Mouse (Mus musculus) ES-Bruce4 (cell line): ENCODE results near the gene Taok3.

ENCODE experiments used
- CTCF ChIP-seq: IDR thresholded peaks from one replicate; pipeline ENCODE4 v1.8.1; 2011; ENCODE audit warnings: low read depth, low read length
- EP300 ChIP-seq: IDR thresholded peaks from 2 replicates; pipeline ENCODE4 v1.6.1; 2011; ENCODE audit warnings: low read depth, low read length; ENCODE audit not compliant: insufficient read depth
- POLR2A ChIP-seq: IDR thresholded peaks from one replicate; pipeline ENCODE4 v1.8.1; 2011; ENCODE audit warnings: low read length; ENCODE audit not compliant: insufficient read depth

DNA sequence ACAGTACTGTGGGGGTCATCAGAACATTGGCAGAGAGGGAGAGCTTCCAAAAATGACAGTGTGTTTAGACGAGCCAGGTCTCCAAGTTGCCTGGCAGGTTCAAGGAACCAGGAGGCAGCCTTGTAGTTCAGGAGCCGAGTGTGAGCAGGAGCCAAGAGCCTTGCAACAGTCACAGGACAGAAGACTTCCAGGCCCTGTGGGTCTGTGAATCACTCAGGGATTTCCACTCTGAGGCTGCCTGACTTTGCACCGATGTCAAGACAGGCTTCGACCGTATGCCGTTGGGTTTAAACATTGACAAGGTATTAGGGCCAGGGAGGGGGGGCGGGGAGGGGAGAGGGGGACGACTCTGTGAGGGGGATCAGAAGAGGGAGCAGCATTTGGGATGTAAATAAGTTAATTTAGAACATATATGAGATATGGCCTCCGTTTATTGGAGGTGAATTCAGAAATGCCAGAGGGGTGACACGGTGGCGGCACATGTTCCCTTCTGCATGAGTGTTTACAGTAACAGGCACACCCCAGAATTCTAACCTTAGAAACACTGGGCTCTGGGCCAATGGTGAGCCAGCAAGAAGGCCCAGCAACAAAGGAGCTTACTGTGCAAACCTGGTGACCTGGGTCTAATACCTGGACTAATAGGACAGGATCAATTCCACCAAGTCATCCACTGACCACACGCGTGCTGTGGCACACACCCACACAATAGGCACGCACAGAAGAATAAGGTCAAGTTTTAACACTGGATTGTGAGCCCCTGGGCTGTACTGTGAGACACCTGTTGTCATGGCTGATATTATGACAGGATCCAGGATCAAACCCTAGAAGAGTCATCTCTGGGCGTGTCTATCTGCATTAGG lies 159.1 kb downstream of the Taok3 start:
- TF ChIP-seq CTCF (no peak), POLR2A (no peak), EP300 (no peak)
